Mouse (Mus musculus) lung, adult 2 months (tissue): ENCODE data around the gene Ppp1r9a. TPM values are rescaled to one million over a fixed set of nuclear protein-coding genes. Genes with fewer than 3 reads are reported as not detected.

Experiments
- DNase-seq: peaks from one replicate; pipeline ENCODE4 v3.0.0; 2022
- H3K4me1 ChIP-seq: fragments of 200-500 bp; 2 replicates; pipeline ENCODE4 v1.6.1; 2011; ENCODE audit warnings: low read length; ENCODE audit not compliant: control insufficient read depth, insufficient read depth
- H3K4me3 ChIP-seq: fragments of 200-500 bp; replicated peaks from 2 replicates; pipeline ENCODE3; 2011; ENCODE audit warnings: low read depth, mild to moderate bottlenecking, control low read depth, low read length; ENCODE audit errors: extremely low read depth
- CTCF ChIP-seq: fragments of 200-500 bp; IDR thresholded peaks from 2 replicates; pipeline ENCODE4 v1.5.1; 2011; ENCODE audit warnings: mild to moderate bottlenecking, low read length, control low read depth; ENCODE audit not compliant: insufficient read depth
- POLR2A ChIP-seq: fragments of 200-500 bp; IDR thresholded peaks from 2 replicates; pipeline ENCODE4 v1.6.1; 2011; ENCODE audit warnings: low read depth, mild to moderate bottlenecking, control low read depth, low read length, borderline replicate concordance; ENCODE audit errors: extremely low read depth
- WGBS: fragments of 180-500 bp; shearing (Covaris S2); methylation state at CpG from one replicate; pipeline ENCODE4 v1.1.7; 2018; 5-methylcytosine and 5-hydroxymethylcytosine counted together
- polyA plus RNA-seq: library from polyadenylated mRNA; depleted of rRNA; stranded (reverse); fragments of >200 nt; gene quantifications from 2 replicates; pipeline ENCODE4 v1.2.3, GENCODE M21; 2012

The Ppp1r9a gene
- polyA plus RNA-seq, 1 experiment: 13.9 TPM

DNA sequence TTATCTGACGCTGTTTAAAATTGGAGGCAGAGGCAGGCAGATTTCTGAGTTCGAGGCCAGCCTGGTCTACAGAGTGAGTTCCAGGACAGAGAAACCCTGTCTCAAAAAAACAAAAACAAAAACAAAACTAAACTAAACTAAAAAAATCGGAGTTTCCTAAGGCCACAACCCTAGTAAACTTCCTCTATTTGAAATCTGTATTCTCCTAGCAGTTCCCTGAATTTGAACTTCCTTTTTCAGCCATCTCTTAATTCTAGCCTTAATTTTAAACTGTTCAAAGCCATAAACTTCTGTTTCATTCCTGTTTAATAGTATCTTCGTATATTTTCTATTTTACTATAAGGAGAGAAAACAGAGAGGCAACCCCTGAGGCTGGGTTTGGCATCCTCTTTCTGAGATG, 190.1 kb downstream of the Ppp1r9a start:
- Histone ChIP-seq H3K4me1 (peaks cover 6% of the 10 kb centered on the region), H3K4me3 (no peak overlapping the region)
- TF ChIP-seq POLR2A (no peak), CTCF (no peak)
- DNase-seq: no peak
- WGBS: 74% methylated on average over 4 of the region's 4 CpGs

DNA sequence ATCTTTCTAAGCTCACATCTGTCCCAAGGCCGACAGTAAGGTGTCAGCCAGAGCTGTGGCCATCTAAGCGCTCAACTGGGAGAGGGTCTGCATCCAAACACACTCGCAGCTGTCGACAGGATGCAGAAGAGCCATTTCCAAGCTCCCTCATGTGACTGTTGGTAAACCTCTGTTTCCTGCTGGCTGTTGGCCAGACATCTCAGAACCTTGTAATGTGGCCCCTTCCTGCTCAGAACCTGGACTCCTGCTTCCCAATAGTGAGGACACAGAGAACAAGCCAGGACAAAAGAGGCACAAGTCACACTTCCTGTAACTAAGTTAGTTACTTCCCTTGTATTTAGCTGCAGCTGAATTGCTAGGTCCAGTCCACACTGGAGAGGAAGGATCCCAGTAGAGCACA, 190.8 kb downstream of the Ppp1r9a start:
- Histone ChIP-seq H3K4me3 (no peak overlapping the region), H3K4me1 (peaks cover 6% of the 10 kb centered on the region)
- WGBS: 32% methylated on average over 4 of the region's 4 CpGs
- TF ChIP-seq POLR2A: no peak
- no peak for TF ChIP-seq CTCF
- no peak for DNase-seq

DNA sequence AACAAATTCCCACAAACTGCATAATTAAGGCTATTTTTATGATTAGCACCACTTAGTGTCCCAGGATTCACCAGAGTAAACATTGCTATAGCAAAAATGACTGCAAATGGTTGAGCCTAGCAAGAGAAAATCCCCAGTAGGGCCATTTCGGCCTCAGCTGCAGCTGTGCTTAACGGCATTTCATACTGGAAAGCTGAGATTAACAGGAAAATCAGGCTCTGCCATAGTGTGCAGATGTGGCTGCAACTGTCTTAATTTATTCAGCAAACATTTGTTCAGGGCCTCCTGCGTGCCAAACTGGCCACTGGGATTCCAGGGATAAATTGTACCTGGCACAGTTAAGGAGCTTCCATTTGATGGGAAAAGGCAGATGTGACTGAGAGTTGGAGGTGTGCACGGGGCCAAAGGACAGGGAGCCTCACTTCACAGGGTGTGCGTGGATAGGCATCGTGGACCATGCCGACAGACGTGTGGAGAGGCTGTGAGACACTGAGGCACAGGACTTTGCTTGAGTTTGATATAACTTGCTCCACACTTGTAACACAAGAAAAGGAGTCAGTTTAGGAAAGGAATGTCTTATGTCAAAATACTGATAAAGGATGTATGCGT, 192.8 kb downstream of the Ppp1r9a start:
- WGBS: 93% methylated on average over 9 of the region's 9 CpGs
- no peak for DNase-seq
- no peak overlapping the region for H3K4me3 ChIP-seq
- TF ChIP-seq POLR2A (no peak), CTCF (no peak)
- peaks cover 6% of the 10 kb centered on the region for H3K4me1 ChIP-seq

DNA sequence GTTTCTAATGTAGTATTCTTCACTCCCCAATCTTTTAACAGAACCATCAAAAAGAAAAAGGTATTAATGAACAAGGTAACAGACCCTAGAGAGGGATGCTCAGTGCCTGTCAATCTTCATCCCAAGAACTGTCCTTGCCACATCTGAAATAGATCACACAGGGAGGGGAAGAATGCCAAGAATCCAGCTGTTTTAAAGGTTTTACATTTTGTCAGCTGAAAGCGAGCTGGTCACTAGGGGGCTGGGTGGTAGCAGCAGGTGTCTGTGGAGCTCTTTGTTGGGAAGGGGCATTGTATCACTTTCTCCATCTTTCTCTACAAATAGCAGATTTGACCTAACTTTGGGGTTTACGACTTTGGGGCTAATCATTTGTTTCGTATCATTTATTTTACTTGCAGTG, 194.6 kb downstream of the Ppp1r9a start:
- Histone ChIP-seq H3K4me3 (no peak overlapping the region), H3K4me1 (peaks cover 6% of the 10 kb centered on the region)
- TF ChIP-seq CTCF (no peak), POLR2A (no peak)
- WGBS: 84% methylated on average over 3 of the region's 3 CpGs
- DNase-seq: no peak

DNA sequence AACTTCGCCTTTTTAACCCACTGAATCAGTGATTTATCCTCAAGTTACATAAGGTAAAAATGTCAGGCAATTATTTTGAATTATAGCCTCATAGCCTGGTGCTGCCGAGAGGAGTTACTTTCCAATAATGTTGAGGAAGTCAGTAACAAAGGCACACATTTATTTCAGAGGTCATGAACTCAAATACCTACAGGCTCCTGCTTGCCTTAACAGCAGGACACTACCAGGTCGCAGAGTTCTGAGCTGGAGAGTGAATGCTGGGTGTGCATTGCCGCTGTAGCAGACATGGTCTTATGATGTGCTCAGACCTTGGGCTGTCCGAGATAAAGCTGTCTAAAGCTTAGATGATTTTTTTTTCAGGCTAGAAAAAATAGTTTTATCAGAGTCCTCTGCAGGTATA, 196.6 kb downstream of the Ppp1r9a start:
- DNase-seq: no peak
- Histone ChIP-seq H3K4me1 (no peaks in the 10 kb centered on the region; the same call in 1 of the 2 replicates), H3K4me3 (no peak overlapping the region)
- TF ChIP-seq POLR2A (no peak), CTCF (no peak)
- WGBS: 59% methylated on average over 5 of the region's 5 CpGs

DNA sequence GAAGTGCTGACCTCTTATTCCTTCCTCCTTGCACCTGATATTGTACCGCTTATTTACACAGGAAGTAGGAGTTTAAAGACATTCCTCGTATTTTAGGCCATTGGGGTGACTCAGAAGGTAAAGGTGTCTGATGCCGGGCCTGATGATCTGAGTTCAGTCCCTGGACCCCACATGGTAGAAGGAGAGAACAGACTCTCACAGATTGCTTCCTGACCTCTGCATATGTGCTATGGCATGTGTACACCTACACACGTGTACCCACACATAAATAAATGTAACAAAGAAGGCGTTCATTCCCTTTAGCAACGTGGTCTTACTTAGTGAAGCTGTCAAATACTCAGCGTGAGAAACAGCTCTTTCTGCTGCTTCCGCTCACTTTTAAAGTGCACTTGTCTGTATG, 197.1 kb downstream of the Ppp1r9a start:
- no peak for DNase-seq
- Histone ChIP-seq H3K4me3 (no peak overlapping the region), H3K4me1 (no peaks in the 10 kb centered on the region; the same call in 1 of the 2 replicates)
- TF ChIP-seq POLR2A: no peak
- 63% methylated on average over 8 of the region's 8 CpGs for WGBS

DNA sequence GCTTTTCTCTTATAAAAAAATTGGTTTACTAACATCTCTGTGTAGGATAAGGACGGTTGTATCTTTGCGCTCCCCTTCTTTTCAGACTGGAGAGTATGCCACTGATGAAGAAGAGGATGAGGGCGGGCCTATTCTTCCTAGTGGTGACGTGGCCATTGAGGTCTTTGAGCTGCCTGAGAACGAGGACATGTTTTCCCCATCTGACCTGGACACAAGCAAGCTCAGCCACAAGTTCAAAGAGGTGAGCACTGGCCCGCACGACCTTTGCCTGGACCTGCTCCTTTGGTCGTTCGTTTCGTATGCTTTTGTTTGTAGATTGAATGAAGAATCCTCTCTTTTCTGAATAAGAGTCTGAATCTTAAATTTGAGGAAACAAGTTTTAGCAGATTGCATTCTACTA, 197.6 kb downstream of the Ppp1r9a start:
- no peak for TF ChIP-seq CTCF
- no peak for TF ChIP-seq POLR2A

DNA sequence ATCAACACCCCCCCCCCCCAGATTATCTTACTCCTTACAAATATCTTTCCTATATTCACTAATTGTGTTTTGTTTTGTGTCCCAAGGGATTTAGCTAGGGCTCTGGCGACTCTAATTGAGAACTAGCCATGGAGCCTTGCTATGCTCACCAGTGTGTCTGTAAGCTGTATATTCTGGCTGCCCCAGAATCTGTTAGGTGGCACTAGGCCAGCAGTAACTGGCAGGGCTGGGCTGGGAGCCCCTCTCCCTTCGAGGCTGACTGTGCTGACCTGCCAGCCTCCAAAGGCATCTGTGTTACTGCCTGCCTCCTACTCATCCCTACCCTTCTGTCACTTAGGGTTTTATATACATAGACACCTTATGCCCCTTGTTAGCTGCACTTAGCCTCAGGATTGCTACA, 200.0 kb downstream of the Ppp1r9a start:
- 49% methylated on average over 2 of the region's 2 CpGs for WGBS
- no peak overlapping the region for H3K4me3 ChIP-seq
- TF ChIP-seq POLR2A: no peak
- no peak for TF ChIP-seq CTCF
- no peak for DNase-seq
- H3K4me1 ChIP-seq: no peaks in the 10 kb centered on the region; the same call in 1 of the 2 replicates

More for the DNA sequence above, 197.6 kb downstream of the Ppp1r9a start:
- 84% methylated on average over 10 of the region's 10 CpGs for WGBS
- Histone ChIP-seq H3K4me3 (no peak overlapping the region), H3K4me1 (no peaks in the 10 kb centered on the region; the same call in 1 of the 2 replicates)
- DNase-seq: no peak

DNA sequence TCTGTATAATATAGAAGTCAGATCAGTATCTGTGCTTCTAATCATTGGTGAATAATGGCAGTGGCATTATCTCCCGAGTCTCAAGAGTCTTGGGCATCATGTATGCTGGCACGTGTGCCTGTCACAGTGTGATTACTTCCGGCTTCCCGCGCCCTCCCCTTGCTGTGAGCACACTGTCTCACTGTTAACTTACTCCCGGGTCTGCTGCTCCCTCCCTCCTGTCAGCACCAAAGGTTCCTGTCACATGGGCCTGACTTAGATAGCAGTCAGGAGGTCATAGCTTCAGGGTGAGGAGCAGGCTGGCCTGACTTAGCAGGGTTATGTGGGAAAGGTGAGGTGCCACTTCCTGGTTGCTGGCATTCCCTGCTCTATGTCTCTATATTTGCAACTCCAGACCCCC, 201.1 kb downstream of the Ppp1r9a start:
- DNase-seq: no peak
- H3K4me1 ChIP-seq: no peaks in the 10 kb centered on the region; the same call in 1 of the 2 replicates
- no peak overlapping the region for H3K4me3 ChIP-seq
- 30% methylated on average over 6 of the region's 6 CpGs for WGBS
- TF ChIP-seq POLR2A (no peak), CTCF (no peak)

DNA sequence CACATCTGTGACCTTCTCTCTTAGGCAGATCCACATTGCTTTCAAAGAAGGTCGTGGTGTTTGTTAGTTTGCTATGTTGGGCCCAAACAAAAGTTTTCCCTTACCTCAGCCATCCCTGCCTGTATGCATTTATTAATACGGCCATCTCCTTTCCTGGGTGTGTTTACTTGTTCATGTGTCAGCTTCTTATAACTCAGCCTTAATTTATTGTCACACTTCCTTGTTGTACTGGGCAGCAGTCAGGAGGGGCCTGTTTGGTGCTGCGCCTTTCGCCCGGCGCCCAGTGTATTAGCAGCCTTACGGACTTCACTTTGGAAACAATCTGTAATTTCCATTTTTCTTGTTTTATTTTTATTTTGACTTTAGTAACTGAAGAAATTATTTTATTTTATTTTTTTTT, 201.5 kb downstream of the Ppp1r9a start:
- no peak for TF ChIP-seq CTCF
- no peak for TF ChIP-seq POLR2A
- Histone ChIP-seq H3K4me1 (no peaks in the 10 kb centered on the region; the same call in 1 of the 2 replicates), H3K4me3 (no peak overlapping the region)
- no peak for DNase-seq
- WGBS: 70% methylated on average over 7 of the region's 7 CpGs
